Mouse (Mus musculus): Measurements from ENCODE around the gene Lgals7. TPM values are rescaled to one million over a fixed set of nuclear protein-coding genes. Genes with fewer than 3 reads are reported as not detected.

Lgals7 gene
- total RNA-seq, 2 experiments from 2014 or later: 3.2 to 3.6 TPM

DNA sequence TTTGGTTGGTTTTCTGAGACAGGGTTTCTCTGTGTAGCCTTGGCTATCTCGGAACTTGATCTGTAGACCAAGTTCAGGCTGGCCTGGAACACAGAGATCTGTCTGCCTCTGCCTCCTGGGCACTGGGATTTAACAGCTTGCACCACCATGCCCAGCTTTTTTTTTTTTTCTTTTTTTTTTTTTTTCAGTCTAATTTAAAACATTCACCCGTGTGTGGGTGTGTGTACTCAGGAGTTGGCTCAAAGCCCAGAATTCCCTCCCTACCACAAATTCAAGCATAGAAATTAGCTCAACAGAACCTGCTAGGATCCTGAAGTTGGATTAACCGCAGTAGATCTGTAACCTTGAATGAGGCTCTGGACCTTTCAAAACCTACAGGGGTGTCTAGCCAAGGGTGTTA, 36.3 kb upstream of the Lgals7 start:
- peak in 1 of 2 experiments; percentile 68 for DNase-seq
- intact Hi-C loops (cut with DNase I): loop anchor here (2.0 kb wide), 2 partner anchors 17 to 39 kb away; no protein-coding TSS in a partner anchor

DNA sequence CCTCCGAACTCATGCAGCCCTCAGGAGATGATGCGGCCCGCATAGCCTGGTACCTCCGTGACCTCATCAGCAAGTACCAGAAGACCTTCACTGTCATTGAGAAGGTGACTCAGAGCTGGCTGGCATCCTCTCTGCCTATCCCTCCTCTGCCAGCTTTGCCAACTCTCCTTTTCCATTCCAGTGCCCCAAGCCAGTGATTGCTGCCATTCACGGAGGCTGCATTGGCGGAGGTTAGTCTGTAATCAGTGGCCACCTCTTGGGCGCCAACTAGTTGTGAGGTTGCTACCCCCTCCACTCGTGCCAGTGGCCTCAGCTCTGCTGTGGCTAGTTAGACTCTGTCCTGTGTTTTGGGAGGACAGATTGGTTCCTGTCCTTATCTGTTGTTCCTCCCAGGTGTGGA, 33.8 kb upstream of the Lgals7 start:
- DNase-seq: peak in 1 of 2 experiments; percentile 67
- intact Hi-C loops (cut with DNase I): loop anchor here (5.0 kb wide), 1 partner anchor 33 kb away; no protein-coding TSS in a partner anchor

DNA sequence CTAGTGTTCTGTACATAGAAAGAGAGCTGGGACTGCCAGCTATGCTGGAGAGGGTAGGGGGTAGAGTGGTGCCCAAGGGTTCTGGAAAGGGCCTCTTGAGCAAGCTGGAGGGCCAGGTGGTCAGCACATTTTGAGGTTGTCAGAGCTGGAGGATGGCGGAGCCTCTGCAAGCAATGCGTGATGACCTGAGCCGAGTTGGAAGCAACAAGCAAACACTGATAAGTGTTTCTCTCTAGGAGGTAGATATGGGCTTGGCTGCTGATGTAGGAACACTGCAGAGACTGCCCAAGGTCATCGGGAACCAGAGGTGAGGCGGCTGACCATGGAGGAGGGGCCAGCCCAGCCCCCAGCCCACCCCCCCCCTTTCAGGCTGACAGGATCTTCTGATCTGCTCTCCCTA, 32.7 kb upstream of the Lgals7 start:
- DNase-seq: no peak
- intact Hi-C loops (cut with DNase I): loop anchor here (5.0 kb wide), 1 partner anchor 34 kb away; no protein-coding TSS in a partner anchor

DNA sequence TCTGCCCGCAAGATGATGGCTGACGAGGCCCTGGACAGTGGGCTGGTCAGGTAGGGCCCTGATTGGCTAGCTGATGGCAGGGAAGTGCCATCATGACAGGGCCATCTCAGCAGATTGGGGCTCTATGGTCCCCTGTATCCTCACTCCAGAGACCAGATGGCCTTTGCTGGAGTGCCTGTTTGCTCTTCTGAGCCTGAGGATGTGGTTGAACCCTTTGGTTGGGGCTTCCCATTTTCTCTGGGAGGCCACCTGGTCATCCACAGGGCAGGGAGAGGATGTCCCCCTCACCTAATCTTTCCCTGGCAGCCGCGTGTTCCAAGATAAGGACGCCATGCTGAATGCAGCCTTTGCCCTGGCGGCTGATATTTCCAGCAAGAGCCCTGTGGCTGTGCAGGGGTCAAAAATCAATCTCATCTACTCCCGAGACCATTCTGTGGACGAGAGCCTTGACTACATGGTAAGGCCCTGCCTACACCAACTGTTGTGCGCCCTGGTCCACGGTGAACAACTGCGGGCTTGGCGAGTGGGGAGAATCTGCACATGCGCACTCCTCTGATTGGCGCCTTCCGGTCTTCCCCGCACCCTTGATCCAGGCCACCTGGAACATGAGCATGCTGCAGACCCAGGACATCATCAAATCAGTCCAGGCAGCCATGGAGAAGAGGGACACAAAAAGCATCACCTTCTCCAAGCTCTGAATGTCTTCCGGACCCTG, 32.1 kb upstream of the Lgals7 start:
- intact Hi-C loops (cut with DNase I): loop anchor here (5.0 kb wide), 1 partner anchor 34 kb away; no protein-coding TSS in a partner anchor
- no peak for DNase-seq

DNA sequence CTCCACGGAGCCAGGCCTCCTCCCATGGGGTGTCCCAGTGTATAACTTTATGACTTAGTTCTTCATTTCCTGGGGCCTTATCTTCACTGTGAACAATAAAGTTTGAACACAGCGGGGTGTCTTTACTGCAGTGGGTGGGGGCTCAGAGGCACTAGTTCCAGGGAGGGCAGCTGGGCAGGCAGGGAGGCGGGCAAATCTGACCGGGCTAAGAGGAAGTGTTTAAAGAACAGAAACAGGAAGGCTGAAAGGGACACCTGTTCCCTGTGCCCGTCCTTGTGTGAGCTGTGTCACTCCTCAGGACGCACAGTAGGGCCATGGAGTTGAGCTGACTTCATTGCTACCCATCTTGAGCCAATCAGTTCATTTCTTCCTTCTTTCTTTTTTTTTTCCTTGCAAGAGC, 31.5 kb upstream of the Lgals7 start:
- intact Hi-C loops (cut with DNase I): loop anchor here (5.0 kb wide), 1 partner anchor 35 kb away; no protein-coding TSS in a partner anchor
- DNase-seq: no peak

DNA sequence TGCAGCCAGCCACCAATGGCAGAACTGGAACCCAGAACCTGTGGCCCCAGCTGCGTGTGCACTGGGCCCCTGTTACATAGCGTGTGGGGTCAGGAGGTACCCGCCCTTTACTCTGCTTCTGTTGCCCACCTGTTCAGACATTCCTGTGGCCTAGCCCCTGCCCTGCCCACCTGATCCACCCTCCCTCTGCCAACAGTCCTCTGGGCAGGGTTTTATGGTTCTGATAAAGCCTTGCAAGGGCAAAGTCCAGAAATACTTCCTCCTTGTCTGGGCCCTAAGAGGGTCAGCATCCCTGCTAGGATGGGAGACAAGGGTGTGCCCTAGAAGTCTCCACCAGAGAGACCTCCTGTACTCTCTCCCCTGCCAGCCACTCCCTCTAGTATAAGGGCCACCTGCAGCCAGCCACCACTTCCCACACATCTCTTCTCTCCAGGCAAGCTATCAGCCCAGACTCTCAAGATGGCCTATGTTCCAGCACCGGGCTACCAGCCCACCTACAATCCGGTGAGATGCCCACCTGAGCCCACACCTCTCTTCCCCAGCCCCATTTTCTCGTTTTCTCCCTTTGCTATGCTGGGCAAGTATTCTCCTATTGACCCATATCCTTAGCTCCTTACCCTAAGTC, 29.8 kb upstream of the Lgals7 start, which contains the start of gene Lgals4:
Lgals4 (plus strand) TSS at position 132 of the 625 bp plus-strand sequence.
- intact Hi-C loops (cut with DNase I): loop anchor here (5.0 kb wide), 1 partner anchor 37 kb away; no protein-coding TSS in a partner anchor
- no peak for DNase-seq

DNA sequence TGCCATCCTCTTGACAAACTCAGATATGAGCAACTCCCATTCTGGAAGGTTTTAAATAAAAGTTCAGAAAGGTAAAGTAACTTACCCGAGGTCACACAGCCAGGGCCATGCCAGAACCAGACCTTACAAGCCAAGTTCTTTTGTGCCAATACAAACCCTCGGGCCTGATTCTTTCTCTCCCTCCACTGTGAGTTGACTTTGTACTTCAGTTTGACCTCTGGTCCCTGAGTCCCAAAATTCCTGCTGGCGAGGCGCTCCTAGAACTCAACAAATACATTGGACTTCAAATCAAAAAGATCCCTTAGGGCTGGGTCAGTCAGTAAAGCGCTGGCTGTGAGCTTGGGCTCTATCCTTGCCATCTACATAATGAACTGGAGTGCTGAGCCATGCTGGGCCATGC, 26.7 kb upstream of the Lgals7 start:
- intact Hi-C loops (cut with DNase I): no loop called here
- DNase-seq: no peak

DNA sequence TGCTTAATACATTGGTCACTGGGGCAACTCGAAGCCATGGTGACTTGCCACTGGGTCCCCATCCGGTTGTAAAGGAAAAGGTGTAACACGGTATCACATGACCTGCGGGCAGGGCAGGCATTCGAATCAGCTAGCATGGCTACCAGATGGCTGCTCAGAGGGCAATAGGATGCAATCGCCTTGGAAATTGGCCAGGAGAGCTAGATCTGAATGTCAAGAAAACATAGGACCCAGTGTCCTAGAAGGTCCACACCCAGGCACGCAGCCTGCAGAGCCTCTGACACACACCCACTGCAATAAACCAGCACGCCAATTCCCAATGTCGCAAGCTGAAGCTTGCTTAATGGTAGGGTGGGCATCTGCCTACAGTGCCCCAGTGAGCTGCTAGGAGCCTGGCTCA, 25.3 kb upstream of the Lgals7 start:
- no peak for DNase-seq
- intact Hi-C loops (cut with DNase I): no loop called here

DNA sequence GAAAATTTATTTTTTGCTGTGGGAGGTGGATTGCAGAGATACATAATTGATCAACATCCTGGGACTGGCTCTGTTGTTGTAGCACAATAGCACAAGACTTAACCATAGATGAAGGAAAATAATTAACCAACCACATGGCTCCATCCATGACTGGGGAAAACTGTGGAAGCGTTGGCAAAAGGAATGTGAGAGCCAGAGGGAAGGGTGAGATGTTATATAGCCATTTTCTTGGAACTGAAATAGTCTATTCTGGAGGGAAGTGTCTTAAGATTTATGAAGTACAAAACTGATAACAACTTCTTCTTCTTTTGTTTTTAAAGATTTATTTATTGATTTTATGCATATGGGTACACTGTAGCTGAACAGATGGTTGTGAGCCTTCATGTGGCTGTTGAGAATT, 16.4 kb upstream of the Lgals7 start:
- intact Hi-C loops (cut with DNase I): no loop called here
- DNase-seq: no peak

DNA sequence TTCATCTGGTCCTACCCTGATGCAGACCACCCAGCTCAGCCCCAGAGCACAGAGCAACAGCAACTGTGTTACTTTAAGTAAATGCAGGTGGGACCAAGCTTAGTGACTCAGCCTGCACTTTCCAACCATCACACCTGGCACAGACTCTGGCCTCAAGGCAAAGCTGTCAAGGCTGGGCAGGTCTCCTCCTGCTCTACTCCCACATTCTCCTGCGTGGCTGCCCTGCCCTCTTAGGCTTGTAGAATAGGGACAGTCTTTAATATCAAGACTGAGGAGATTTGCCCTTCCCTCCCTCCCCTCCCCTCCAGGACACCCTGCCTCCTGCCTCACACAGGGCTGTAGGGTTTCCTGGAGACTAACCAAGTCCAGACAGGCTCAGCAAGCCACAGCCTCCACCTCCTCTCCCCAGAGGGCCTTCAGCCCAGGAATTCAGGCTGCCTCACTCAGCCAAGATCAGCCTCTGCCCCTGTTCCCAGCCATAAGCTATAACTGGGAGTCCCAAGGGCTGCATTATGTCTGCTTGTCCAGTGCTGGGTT, 13.9 kb upstream of the Lgals7 start:
- intact Hi-C loops (cut with DNase I): no loop called here
- no peak for DNase-seq

DNA sequence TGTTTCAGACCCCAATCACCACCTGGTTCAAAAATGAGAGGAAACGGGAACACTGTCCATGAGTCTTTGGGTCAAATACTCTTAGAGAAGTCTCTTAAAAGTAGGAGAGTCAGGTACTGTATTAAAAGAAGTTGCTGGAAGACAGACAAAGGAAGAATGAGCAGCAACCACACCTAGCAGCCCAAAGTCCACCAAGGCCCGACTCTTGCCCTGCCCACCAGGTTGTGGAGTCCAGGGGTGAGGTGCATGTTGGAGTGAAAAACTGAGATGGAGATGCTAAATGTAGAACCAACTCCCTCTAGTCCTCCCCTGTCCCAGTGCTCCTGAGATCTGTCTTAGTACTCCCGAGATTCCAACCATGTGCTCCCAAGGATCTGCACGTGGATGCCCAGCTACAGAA, 13.0 kb upstream of the Lgals7 start:
- intact Hi-C loops (cut with DNase I): no loop called here
- no peak for DNase-seq

DNA sequence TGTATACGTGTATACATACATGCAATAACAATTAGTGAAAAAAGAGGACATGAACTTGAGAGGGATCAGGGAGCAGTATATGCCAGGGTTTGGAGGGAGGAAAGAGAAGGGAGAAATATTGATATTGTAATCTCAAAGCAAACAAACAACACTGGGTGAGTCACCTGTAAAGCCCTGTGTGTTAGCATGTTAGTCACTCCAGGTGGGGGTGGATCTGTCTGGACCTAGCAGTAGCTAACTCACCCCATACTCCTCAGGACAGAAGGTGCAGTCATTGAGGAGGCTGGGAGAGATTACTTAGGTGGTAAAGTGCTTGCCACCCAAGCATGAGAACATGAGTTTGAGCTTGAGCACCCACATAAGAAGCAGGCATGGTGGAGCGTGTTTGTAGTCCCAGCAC, 3.7 kb upstream of the Lgals7 start:
- no peak for DNase-seq
- intact Hi-C loops (cut with DNase I): loop anchor here (10.0 kb wide), 1 partner anchor 175 kb away; no protein-coding TSS in a partner anchor

DNA sequence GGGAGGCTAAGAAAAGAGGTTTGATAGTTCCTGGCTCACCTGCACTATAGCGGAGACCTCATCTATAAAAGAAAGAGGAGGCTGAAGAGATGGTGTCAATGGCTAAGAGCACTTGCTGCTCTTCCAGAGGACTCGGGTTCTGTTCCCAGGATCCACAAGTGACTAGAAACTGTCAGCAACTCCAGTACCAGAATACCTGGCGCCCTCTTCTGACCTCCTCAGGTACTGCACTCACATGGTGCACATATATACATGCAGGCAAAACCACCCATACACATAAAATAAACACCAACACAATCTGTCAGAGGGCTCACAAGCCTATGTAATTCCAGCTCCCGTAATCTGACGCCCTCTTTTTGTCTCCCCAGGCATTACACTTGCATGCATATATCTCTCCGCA, 2.8 kb upstream of the Lgals7 start:
- no peak for DNase-seq
- intact Hi-C loops (cut with DNase I): loop anchor here (10.0 kb wide), 1 partner anchor 174 kb away; no protein-coding TSS in a partner anchor

DNA sequence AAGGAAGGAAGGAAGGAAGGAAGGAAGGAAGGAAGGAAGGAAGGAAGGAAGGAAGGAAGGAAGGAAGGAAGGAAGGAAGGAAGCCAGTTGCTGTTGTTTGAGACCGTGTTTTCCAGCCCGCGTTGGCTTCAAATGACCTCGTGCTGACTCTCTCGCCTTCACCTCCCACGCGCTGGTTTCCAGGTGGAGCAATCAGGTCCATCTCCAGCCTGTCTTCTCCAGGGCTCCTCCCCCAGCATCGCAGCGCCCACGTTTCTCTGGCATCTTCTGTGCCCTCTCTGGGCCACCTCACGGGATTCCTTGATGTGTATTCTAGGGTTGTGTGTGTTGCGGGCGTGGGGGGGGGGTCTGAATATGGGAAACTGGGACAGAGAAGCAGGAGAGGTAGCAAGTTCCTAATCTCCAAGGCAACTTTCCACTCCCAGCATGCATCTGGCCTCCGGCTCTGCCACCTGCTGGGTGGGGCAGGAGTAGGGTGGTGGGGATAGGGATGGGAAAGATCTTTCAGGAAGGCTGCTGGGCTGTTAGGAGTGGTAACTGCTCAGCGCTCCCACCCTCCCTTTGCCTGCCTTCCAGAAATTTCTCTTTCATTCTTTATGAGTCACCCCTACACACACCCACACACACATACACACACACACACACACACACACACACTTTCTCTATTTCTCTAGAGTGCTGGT, 695 bp upstream of the Lgals7 start:
- no peak for DNase-seq
- intact Hi-C loops (cut with DNase I): loop anchor here (10.0 kb wide), 1 partner anchor 172 kb away; no protein-coding TSS in a partner anchor

DNA sequence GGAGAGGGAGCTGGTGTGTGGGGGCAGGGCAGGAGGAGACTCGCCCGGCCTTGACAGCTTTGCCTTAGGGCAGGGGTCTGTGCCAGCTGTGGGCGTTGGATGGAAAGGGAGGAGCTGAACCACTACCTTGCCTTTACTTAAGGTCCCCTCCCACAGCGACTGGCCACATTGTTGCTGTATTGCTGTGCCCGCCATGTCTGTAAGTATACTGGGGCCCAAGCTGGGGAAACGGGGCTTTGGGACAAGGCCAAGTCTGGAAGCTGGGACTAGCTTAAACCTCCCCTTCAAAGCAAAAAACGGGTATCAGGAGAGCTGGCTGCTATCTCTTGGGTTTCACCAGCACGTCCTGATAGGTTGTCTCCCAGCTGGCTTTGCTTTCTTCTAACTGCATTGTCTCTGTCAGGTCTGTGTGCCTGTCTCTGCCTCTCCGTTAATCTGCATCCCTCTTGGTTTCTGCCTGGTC, 666 bp downstream of the Lgals7 start:
- intact Hi-C loops (cut with DNase I): loop anchor here (10.0 kb wide), 1 partner anchor 170 kb away; no protein-coding TSS in a partner anchor
- no peak for DNase-seq

DNA sequence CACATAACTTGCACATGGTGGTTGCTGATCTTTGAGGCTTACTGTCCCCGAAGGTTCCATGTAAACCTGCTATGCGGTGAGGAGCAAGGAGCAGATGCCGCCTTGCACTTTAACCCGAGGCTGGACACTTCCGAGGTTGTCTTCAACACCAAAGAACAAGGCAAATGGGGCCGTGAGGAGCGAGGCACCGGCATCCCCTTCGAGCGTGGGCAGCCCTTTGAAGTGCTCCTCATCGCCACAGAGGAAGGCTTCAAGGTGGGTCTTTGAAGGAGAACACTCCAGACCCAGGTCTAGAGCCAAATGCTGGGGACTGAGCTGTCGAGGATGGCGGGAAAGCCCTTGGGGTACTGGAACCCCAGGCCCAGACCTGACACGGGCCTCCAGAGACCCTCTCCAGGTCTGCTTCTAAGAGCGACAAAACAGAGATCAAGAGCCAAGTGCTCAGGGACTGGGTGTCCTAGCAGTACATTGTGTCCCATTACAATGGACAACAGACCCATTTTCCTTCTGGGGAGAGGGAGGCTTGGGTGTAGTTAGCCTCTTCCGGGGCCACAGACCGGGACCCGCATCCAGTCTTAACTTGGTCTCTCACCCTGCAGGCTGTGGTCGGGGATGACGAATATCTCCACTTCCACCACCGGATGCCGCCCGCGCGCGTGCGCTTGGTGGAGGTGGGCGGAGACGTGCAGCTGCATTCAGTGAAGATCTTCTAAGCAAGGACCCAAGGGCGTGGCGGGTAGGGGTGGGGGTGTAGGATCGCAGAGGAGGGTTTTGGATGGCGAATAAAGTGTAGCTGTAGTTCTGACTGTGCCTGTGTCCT, 2.0 kb downstream of the Lgals7 start:
- intact Hi-C loops (cut with DNase I): loop anchor here (2.0 to 10.0 kb wide), 3 partner anchors 39 to 169 kb away; no protein-coding TSS in a partner anchor
- DNase-seq: peak; percentile 81 to 83

DNA sequence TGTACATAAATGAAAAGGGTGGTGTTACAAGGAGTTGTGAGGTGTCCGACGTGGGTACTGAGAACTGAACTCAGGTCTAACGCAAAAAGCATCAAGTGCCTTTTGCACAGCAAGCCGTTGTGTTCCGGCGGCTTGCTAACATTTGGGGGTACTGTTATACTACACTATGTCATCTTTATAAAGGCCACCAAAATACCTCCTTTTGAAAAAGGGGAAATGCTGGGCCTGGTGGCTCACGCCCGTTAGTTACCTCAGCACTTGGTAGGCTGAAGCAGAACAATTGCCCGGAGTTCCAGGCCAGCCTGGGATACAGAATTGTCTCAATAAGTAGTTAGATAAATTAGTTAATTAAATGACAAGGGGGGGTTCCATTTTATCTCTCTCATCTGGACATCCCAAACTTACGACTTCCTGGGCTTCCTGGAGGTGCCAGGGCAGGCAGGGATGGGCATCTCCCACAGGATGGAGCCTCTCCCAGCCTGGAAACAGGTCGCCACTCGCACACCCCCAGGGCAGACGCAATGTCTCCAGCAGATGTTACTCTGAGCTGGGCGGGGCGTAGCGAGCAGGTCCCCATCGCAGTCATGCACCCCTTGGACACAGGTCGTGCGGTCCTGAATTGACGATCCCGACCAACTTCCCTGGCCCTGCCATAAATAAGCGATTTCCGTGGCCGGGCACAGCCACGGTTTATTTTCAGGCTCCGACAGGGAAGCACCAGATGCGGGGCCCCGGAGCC, 3.3 kb downstream of the Lgals7 start:
- intact Hi-C loops (cut with DNase I): loop anchor here (1.0 to 10.0 kb wide), 4 partner anchors 40 to 168 kb away; no protein-coding TSS in a partner anchor
- DNase-seq: no peak

DNA sequence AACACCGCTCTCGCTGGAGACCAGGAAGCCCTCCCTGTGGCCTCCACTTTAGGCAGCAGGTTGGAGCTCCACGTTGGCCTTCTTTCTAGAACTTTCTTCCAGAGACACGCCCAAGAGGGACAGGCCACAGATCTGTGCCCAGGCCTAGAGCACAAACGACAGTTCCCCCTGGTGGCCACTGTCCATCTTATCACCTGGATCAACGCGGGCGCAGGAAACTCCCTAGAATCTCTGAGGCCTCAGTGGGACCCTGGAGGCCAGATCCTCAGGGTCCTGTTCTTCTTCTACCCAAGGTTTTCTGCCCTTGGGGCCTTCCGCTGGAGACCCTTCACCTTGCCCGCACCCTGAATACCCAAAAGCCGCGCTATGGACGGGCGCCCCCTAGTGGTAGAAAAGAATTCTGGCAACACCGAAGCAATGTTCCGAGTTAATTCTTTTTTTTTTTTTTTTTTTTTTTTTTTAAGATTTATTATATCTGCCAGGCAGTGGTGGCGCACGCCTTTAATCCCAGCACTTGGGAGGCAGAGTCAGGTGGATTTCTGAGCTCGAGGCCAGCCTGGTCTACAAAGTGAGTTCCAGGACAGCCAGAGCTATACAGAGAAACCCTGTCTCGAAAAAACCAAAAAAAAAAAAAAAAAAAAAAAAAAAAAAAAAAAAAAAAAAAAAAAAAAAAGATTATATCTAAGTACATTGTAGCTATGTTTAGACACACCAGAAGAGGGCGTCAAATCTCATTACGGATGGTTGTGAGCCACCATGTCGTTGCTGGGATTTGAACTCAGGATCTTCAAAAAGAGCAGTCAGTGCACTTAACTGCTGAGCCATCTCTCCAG, 4.1 kb downstream of the Lgals7 start:
- intact Hi-C loops (cut with DNase I): loop anchor here (1.0 to 10.0 kb wide), 4 partner anchors 41 to 167 kb away; no protein-coding TSS in a partner anchor
- peak; percentile 79 to 86 for DNase-seq
